Mouse (Mus musculus) liver, embryonic 16.5 days (tissue): ENCODE measurements around the gene Dpyd. TPM values are rescaled to one million over a fixed set of nuclear protein-coding genes. Genes with fewer than 3 reads are reported as not detected.

Experiments used
- ATAC-seq: fragments of 200-750 bp; cut with Nextera tagmentation; 2 replicates; pipeline ENCODE4 v1.8.0; 2017; ENCODE audit warnings: low read depth, mild to moderate bottlenecking, moderate number of reproducible peaks, moderate library complexity
- H3K27ac ChIP-seq: fragments of 300-500 bp; sonication (generic); 2 replicates; pipeline ENCODE4 v1.5.1; 2014; ENCODE audit warnings: mild to moderate bottlenecking, low read length
- H3K27me3 ChIP-seq: fragments of 300-500 bp; sonication (generic); 2 replicates; pipeline ENCODE4 v1.6.1; 2014; ENCODE audit warnings: low read depth, low read length, mixed read lengths; ENCODE audit not compliant: control insufficient read depth, insufficient read depth
- H3K36me3 ChIP-seq: fragments of 300-500 bp; sonication (generic); 2 replicates; pipeline ENCODE4 v1.6.1; 2014; ENCODE audit warnings: mild to moderate bottlenecking; ENCODE audit not compliant: control insufficient read depth, insufficient read depth
- H3K4me1 ChIP-seq: fragments of 300-500 bp; sonication (generic); 2 replicates; pipeline ENCODE4 v1.6.1; 2014; ENCODE audit warnings: low read depth, low read length, mixed read lengths; ENCODE audit not compliant: control insufficient read depth
- H3K4me2 ChIP-seq: fragments of 300-500 bp; sonication (generic); 2 replicates; pipeline ENCODE4 v1.6.1; 2014; ENCODE audit warnings: low read depth, low read length, mixed read lengths
- H3K4me3 ChIP-seq: fragments of 300-500 bp; sonication (generic); 2 replicates; pipeline ENCODE4 v1.5.1; 2014; ENCODE audit warnings: low read depth, mild to moderate bottlenecking, low read length
- H3K9ac ChIP-seq: fragments of 300-500 bp; sonication (generic); 2 replicates; pipeline ENCODE4 v1.6.1; 2014; ENCODE audit warnings: low read depth, low read length
- H3K9me3 ChIP-seq: fragments of 300-500 bp; sonication (generic); replicated peaks from 2 replicates; pipeline ENCODE4 v1.6.1; 2016; ENCODE audit warnings: low read length; ENCODE audit not compliant: control insufficient read depth
- WGBS: fragments of 180-500 bp; shearing (Covaris S2); extraction: QIAGEN DNeasy Blood & Tissue Kit; methylation state at CpG from one replicate; pipeline ENCODE4 v1.1.7; 2014; ENCODE audit not compliant: insufficient replicate concordance; 5-methylcytosine and 5-hydroxymethylcytosine counted together
- polyA plus RNA-seq: library from polyadenylated mRNA; unstranded; fragments of >200 nt; fragmentation: Nextera tagmentation; extraction: Ambion mirVana; gene quantifications from 2 replicates; pipeline ENCODE4 v1.2.1, GENCODE M21; 2015

The Dpyd gene
- polyA plus RNA-seq, 1 experiment from 2014 or later, result 10.4 TPM

GRCm38 (mm10) chr3:119042611-119043010, 480.7 kb downstream of the Dpyd start:
- Histone ChIP-seq H3K36me3 (no peaks in the 10 kb centered on the region), H3K9me3 (no peaks in the 10 kb centered on the region), H3K9ac (no peak overlapping the region), H3K27ac (no peak overlapping the region), H3K4me2 (no peak overlapping the region), H3K27me3 (no peaks in the 10 kb centered on the region), H3K4me3 (no peak overlapping the region), H3K4me1 (no peaks in the 10 kb centered on the region)
- ATAC-seq, result no peak
- 50% methylated on average over 1 of the region's 1 CpGs for WGBS

GRCm38 (mm10) chr3:119056144-119056543, 494.2 kb downstream of the Dpyd start:
- Histone ChIP-seq H3K4me1 (no peaks in the 10 kb centered on the region), H3K9ac (no peak overlapping the region), H3K9me3 (no peaks in the 10 kb centered on the region), H3K36me3 (no peaks in the 10 kb centered on the region), H3K4me3 (no peak overlapping the region), H3K27me3 (no peaks in the 10 kb centered on the region), H3K4me2 (no peak overlapping the region), H3K27ac (no peak overlapping the region)
- WGBS, result 27% methylated on average over 1 of the region's 1 CpGs
- ATAC-seq, result no peak

DNA sequence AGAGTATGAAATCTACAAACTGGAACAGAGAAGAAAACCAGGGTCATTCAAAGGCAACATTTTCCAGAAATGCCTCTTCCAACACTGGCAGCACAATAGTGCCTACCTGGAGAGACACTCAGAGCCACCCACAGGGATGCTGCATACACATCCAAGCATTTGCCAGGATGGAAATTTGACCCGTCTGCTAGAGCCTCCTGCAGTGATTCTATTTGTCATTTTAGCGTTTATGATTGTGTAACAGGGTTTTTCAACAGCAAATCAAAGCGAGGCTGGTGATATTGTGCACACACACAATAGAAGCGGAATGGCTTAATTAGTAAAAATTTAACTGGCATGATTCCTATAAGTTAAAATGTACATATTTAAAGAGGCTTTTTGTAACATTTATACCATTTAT, 501.3 kb downstream of the Dpyd start:
- Histone ChIP-seq H3K4me1 (no peaks in the 10 kb centered on the region), H3K27ac (no peak overlapping the region), H3K9ac (no peak overlapping the region), H3K27me3 (no peaks in the 10 kb centered on the region), H3K4me3 (no peak overlapping the region), H3K9me3 (no peaks in the 10 kb centered on the region), H3K36me3 (no peaks in the 10 kb centered on the region), H3K4me2 (no peak overlapping the region)
- ATAC-seq, result no peak
- WGBS, result 46% methylated on average over 4 of the region's 4 CpGs

DNA sequence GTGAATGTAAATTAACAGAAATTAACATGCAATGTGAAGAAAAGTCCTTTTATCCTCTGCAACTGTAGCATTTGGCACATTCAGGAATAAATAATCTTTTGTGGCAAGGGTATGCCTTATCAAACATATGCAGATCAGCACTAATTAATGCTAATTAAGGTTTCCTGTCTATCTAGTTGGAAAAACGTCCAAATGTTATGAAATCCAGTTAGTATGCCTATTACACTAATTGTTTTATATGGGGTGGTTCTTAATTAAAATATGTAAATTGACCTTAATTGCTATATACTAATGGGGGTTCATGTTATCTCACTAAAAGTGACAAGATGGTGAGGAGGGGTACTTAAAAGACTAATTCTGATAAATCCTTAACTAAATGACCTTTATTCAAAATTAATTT, 501.7 kb downstream of the Dpyd start:
- Histone ChIP-seq H3K4me2 (no peak overlapping the region), H3K9me3 (no peaks in the 10 kb centered on the region), H3K27ac (no peak overlapping the region), H3K4me1 (no peaks in the 10 kb centered on the region), H3K9ac (no peak overlapping the region), H3K4me3 (no peak overlapping the region), H3K36me3 (no peaks in the 10 kb centered on the region), H3K27me3 (no peaks in the 10 kb centered on the region)
- ATAC-seq, result no peak
- WGBS, result 15% methylated on average over 1 of the region's 1 CpGs

DNA sequence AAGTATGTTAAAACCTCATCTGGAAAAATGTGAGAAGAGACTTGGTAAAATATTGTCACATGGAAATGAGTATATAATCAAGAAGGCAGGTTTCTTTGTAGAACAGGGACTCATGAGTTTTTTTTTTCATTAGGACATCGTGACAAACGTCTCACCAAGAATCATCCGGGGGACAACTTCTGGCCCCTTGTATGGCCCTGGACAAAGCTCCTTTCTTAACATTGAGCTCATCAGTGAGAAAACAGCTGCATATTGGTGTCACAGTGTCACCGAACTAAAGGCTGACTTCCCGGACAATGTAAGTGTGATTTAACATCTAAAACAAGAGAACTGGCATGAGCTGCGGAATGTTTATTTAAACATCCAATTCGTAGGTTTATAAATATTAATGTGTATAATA, 502.8 kb downstream of the Dpyd start:
- H3K27ac ChIP-seq, result no peak overlapping the region
- no peaks in the 10 kb centered on the region for H3K36me3 ChIP-seq
- H3K4me2 ChIP-seq, result no peak overlapping the region
- H3K4me3 ChIP-seq, result no peak overlapping the region
- no peak for ATAC-seq
- WGBS, result 72% methylated on average over 7 of the region's 7 CpGs
- no peaks in the 10 kb centered on the region for H3K9me3 ChIP-seq
- no peaks in the 10 kb centered on the region for H3K4me1 ChIP-seq
- no peaks in the 10 kb centered on the region for H3K27me3 ChIP-seq
- H3K9ac ChIP-seq, result no peak overlapping the region

- no peak for ATAC-seq
- Histone ChIP-seq H3K9ac (no peak overlapping the region), H3K27me3 (no peaks in the 10 kb centered on the region), H3K4me1 (no peaks in the 10 kb centered on the region), H3K27ac (no peak overlapping the region), H3K4me3 (no peak overlapping the region), H3K36me3 (no peaks in the 10 kb centered on the region), H3K4me2 (no peak overlapping the region), H3K9me3 (no peaks in the 10 kb centered on the region)
- 77% methylated on average over 9 of the region's 9 CpGs for WGBS
Measured at GRCm38 (mm10) chr3:119067221-119067620, 505.3 kb downstream of the Dpyd start.

DNA sequence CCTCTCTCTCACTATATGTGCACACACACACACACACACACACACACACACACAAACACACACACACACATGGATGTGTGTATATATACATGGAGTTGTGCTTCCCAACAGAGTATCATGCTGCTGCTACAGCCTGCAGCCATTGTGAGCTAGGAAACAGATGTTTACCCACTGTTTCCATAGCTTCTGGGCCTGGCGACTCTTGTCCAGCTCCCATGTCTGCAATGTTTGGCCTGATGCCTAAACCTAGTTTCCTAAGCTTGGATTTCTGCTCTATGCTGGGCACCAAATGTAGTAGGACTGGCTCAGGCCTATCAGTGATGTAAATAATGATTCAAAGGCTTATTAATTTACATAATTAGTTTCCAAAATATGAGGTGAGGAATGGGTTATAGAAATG, 524.7 kb downstream of the Dpyd start:
- H3K4me3 ChIP-seq, result no peak overlapping the region
- no peaks in the 10 kb centered on the region for H3K9me3 ChIP-seq
- 48% methylated on average over 1 of the region's 1 CpGs for WGBS
- no peak overlapping the region for H3K27ac ChIP-seq
- ATAC-seq, result no peak
- no peak overlapping the region for H3K9ac ChIP-seq
- no peak overlapping the region for H3K4me2 ChIP-seq
- no peaks in the 10 kb centered on the region for H3K36me3 ChIP-seq
- H3K27me3 ChIP-seq, result no peaks in the 10 kb centered on the region
- no peaks in the 10 kb centered on the region for H3K4me1 ChIP-seq

DNA sequence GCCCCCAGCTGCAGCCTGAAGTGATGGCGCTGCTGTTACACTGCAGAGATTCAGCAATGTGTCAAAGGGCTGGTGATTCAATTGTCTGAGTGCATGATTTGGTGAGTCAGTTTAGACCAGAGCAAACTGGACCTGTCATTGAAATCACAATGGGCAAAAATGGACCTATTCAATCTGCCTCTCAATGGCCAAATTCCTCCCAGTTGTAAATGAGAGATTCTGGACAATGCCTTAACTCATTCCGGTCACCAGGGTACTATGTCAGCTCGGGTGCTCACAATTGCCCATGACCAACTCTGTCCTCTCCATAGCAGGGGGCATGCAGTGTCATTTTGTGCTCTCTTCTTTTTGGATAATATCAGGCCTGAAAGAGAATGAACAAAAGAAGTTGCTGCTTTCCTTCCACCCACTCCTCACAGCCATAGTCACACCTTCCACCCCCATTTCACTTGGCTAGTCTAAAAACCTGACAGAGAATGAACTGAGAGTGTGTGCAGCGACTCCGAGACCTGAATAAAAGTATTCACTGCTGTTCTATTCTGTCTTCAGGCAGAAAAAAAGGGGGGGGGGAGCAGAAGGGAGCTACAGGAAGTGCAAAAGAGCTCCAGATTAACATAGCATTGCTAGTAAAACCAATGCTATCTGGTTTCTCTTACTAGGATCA, 533.4 kb downstream of the Dpyd start:
- H3K27ac ChIP-seq, result no peak overlapping the region
- no peak for ATAC-seq
- no peak overlapping the region for H3K4me3 ChIP-seq
- no peak overlapping the region for H3K4me2 ChIP-seq
- H3K9ac ChIP-seq, result no peak overlapping the region
- no peaks in the 10 kb centered on the region for H3K36me3 ChIP-seq
- 59% methylated on average over 5 of the region's 5 CpGs for WGBS
- H3K27me3 ChIP-seq, result no peaks in the 10 kb centered on the region
- H3K4me1 ChIP-seq, result no peaks in the 10 kb centered on the region
- no peaks in the 10 kb centered on the region for H3K9me3 ChIP-seq

DNA sequence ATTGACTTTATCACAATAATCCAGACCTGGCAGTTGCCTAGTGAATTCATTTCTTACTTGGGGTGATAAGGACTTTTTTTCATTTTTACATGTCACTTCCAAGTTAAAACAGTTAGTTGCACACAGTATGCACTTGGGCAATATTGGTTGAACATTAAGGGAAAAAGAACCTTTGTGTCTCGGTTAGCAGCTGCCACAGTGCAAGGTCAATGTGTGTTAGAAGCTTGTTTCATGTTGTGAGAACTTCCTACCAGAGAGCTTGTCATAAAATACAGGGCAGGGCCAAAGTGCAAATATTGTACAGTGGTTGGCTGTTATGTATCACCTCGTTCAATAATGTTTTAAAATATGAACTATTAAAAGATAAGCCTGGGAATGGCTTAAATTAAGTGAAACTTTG, 564.1 kb downstream of the Dpyd start:
- Histone ChIP-seq H3K27ac (no peak overlapping the region), H3K9me3 (no peaks in the 10 kb centered on the region), H3K4me2 (no peak overlapping the region), H3K27me3 (no peaks in the 10 kb centered on the region), H3K36me3 (no peaks in the 10 kb centered on the region), H3K4me1 (no peaks in the 10 kb centered on the region), H3K9ac (no peak overlapping the region), H3K4me3 (no peak overlapping the region)
- 36% methylated on average over 2 of the region's 2 CpGs for WGBS
- ATAC-seq, result peak; percentile 39; the same call in 1 of the 2 replicates
